9 mouse cellular contexts compared by ENCODE assay signal in the genomic region with DNA sequence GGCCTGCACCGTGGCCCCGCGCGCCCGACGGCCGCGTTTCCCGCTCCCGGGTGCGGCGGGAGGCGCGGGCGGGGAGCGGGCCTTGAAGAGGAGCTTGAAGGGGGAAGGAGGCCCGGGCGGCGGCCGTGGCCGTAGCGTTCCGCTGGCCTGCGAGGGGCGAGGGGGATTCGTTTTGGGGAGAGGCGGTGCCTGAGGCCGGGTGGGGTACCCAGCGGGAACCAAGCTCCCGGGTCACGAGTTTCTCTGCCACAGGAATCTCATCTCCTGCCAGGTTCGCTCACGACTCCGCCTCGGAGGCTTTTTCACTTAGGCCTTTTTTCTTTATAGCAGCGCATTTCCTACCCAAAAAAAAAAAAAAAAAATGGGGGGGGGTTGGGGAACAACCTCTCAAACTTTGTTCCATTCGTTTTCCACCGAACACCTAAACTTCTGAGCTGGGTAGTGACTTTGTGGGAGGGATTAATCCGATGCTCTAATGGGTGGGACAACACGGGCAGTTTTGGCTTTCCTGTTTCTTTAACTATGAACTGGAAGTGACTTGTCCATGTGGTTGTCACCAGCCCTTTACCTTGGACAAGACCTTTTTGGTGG. TPM values are rescaled to one million over a fixed set of nuclear protein-coding genes. Genes with fewer than 3 reads are reported as not detected.
A peak's percentile ranks its signal among the peaks of the same experiment; 100 is the strongest.
DNase-seq lines count a peak whose midpoint lies in the region; ATAC-seq and TF ChIP-seq lines count a peak whose summit lies in the region.
"Had no signal": no experiment of that assay in that cellular context is flagged by ENCODE, and none has a peak within 500 bp of the region (broad histone marks: within the 10 kb centered on the region; RNA-seq: fewer than 3 reads in every experiment).

No protein-coding gene starts in this region.

- H3K27me3 ChIP-seq in cerebellum, adult 2 months (ENCODE audit: control insufficient read depth, insufficient read depth, low read length), result no peaks in the 10 kb centered on the region
- no peaks in the 10 kb centered on the region for H3K27me3 ChIP-seq in forebrain, postnatal 0 days (ENCODE audit: insufficient read depth, low read length)
- H3K27me3 ChIP-seq in hindbrain, embryonic 13.5 days, result no peaks in the 10 kb centered on the region
- no peaks in the 10 kb centered on the region for H3K27me3 ChIP-seq in midbrain, embryonic 11.5 days (ENCODE audit: control insufficient read depth, insufficient read depth, low read length)

- intact Hi-C loops in left cerebral cortex, postnatal 25 days (cut with DNase I), result loop anchor here (5.0 kb wide), 1 partner anchor 170 kb away; a partner anchor contains a TSS

- peak overlapping the region; percentile 60 for H3K4me2 ChIP-seq in forebrain, postnatal 0 days (ENCODE audit: low read depth)
- H3K4me2 ChIP-seq in hindbrain, embryonic 13.5 days, result peak overlapping the region; percentile 73
- H3K4me2 ChIP-seq in midbrain, embryonic 11.5 days, result peak overlapping the region; percentile 62

- DNase-seq in NIH3T3 (ENCODE audit: low read depth), result peak; percentile 71
- peak; percentile 58 to 64 for DNase-seq in cerebellum, adult 2 months
- DNase-seq in forebrain, postnatal 0 days, result peak; percentile 53
- DNase-seq in left cerebral cortex, postnatal 25 days (ENCODE audit: low spot score in 2 of 2), result peak; percentile 24 to 31
- peak; percentile 92 for DNase-seq in midbrain, embryonic 11.5 days (ENCODE audit: low spot score, missing footprints)
- peak; percentile 57 to 66 for DNase-seq in spleen, postnatal 10 days (ENCODE audit: low spot score in 2 of 2)

- no peak for TF ChIP-seq POLR2A in cerebellum, adult 2 months (IDR thresholded peaks at IDR 0.05; ENCODE audit: borderline replicate concordance, insufficient read depth, low read length)

- no peak for ATAC-seq in forebrain, postnatal 0 days
- ATAC-seq in hindbrain, embryonic 13.5 days (ENCODE audit: low FRiP score), result no peak
- ATAC-seq in midbrain, embryonic 11.5 days (ENCODE audit: low FRiP score), result peak; percentile 1; the same call in 1 of the 2 replicates
- ATAC-seq in inflammation-experienced regulatory T-cells, adult 6 months, result no peak

- peak overlapping the region; percentile 88 for H3K9ac ChIP-seq in forebrain, postnatal 0 days
- H3K9ac ChIP-seq in hindbrain, embryonic 13.5 days, result peak overlapping the region; percentile 98
- peak overlapping the region; percentile 98 for H3K9ac ChIP-seq in midbrain, embryonic 11.5 days (ENCODE audit: low read length)

- H3K4me3 ChIP-seq in cerebellum, adult 2 months (replicated peaks; ENCODE audit: insufficient read depth, low read depth, low read length), result peak overlapping the region; percentile 59
- peak overlapping the region; percentile 91 for H3K4me3 ChIP-seq in forebrain, postnatal 0 days (ENCODE audit: low read depth, low read length)
- peak overlapping the region; percentile 99 for H3K4me3 ChIP-seq in hindbrain, embryonic 13.5 days
- H3K4me3 ChIP-seq in midbrain, embryonic 11.5 days (ENCODE audit: low read depth, low read length), result peak overlapping the region; percentile 99

- peaks cover 15% of the 10 kb centered on the region for H3K36me3 ChIP-seq in forebrain, postnatal 0 days (ENCODE audit: insufficient read depth)
- H3K36me3 ChIP-seq in hindbrain, embryonic 13.5 days, result peaks cover 13% of the 10 kb centered on the region
- peaks cover 12% of the 10 kb centered on the region for H3K36me3 ChIP-seq in midbrain, embryonic 11.5 days (ENCODE audit: control insufficient read depth, insufficient read depth, low read length)

- peaks cover 5% of the 10 kb centered on the region; the same call in 1 of the 2 replicates for H3K4me1 ChIP-seq in cerebellum, adult 2 months (ENCODE audit: control insufficient read depth, insufficient read depth, low read length)
- H3K4me1 ChIP-seq in forebrain, postnatal 0 days (ENCODE audit: insufficient read depth), result 0 out of 2 replicates have a peak, but pooled peaks cover 6% of the 10 kb centered on the region
- H3K4me1 ChIP-seq in hindbrain, embryonic 13.5 days (replicated peaks), result peaks cover 27% of the 10 kb centered on the region
- H3K4me1 ChIP-seq in midbrain, embryonic 11.5 days (ENCODE audit: control insufficient read depth, insufficient read depth, low read length), result peaks cover 11% of the 10 kb centered on the region

- no peaks in the 10 kb centered on the region for H3K9me3 ChIP-seq in forebrain, postnatal 0 days (ENCODE audit: low read length)
- no peaks in the 10 kb centered on the region for H3K9me3 ChIP-seq in hindbrain, embryonic 13.5 days
- H3K9me3 ChIP-seq in midbrain, embryonic 11.5 days (ENCODE audit: control insufficient read depth, low read length), result no peaks in the 10 kb centered on the region

- TF ChIP-seq CTCF in cerebellum, adult 2 months (IDR thresholded peaks at IDR 0.05; ENCODE audit: borderline replicate concordance, insufficient read depth, low read depth, low read length), result no peak
- no peak for TF ChIP-seq CTCF in forebrain, postnatal 0 days (IDR thresholded peaks at IDR 0.05; ENCODE audit: low read depth)

- H3K27ac ChIP-seq in cerebellum, adult 2 months (ENCODE audit: insufficient read depth, low read length), result peak overlapping the region; percentile 62
- peak overlapping the region; percentile 97 for H3K27ac ChIP-seq in forebrain, postnatal 0 days (ENCODE audit: low read depth, low read length)
- H3K27ac ChIP-seq in hindbrain, embryonic 13.5 days, result peak overlapping the region; percentile 98
- peak overlapping the region; percentile 96 for H3K27ac ChIP-seq in midbrain, embryonic 11.5 days (ENCODE audit: low read depth, low read length)

- WGBS in cerebellum, adult 2 months, result 1% methylated on average over 39 of the region's 40 CpGs
- 6% methylated on average over 38 of the region's 40 CpGs for WGBS in forebrain, postnatal 0 days
- under 1% methylated on average over 34 of the region's 40 CpGs for WGBS in hindbrain, embryonic 13.5 days
- under 1% methylated on average over 34 of the region's 40 CpGs for WGBS in midbrain, embryonic 11.5 days

RNA-seq across cellular contexts. Expression of a gene that starts 1.7 kb away (rescaled TPM):
- polyA plus RNA-seq in cerebellum, adult 2 months (2012; rRNA removed), result 21.5 and 23.6 TPM in 2 replicates
- total RNA-seq in forebrain, postnatal 0 days (2014; rRNA removed), result 42.9 and 52.0 TPM in 2 replicates
- polyA plus RNA-seq in forebrain, postnatal 0 days (2015; fragmentation: Nextera tagmentation; extraction: Ambion mirVana), result 1.7 and 3.0 TPM in 2 replicates
- 4.2 and 4.6 TPM in 2 replicates for polyA plus RNA-seq in hindbrain, embryonic 13.5 days (2015; fragmentation: Nextera tagmentation; extraction: Ambion mirVana)
- 10 to 100 TPM; 71.6 to 72.4 TPM for total RNA-seq in left cerebral cortex, postnatal 25 days (2021)
- 4.8 TPM in 2 replicates for polyA plus RNA-seq in midbrain, embryonic 11.5 days (2014; fragmentation: Nextera tagmentation; extraction: Ambion mirVana)
- polyA plus RNA-seq in inflammation-experienced regulatory T-cells, adult 6 months (2017; shearing (Covaris generic)), result 10 to 100 TPM; 15.6 to 23.4 (median 16.5) TPM

RNA-seq across cellular contexts. Expression of a gene that starts 37.4 kb away (rescaled TPM):
- not detected in 2 replicates for polyA plus RNA-seq in cerebellum, adult 2 months (2012; rRNA removed)
- 0.23 and 0.95 TPM in 2 replicates for total RNA-seq in forebrain, postnatal 0 days (2014; rRNA removed)
- 0.41 and 0.88 TPM in 2 replicates for polyA plus RNA-seq in forebrain, postnatal 0 days (2015; fragmentation: Nextera tagmentation; extraction: Ambion mirVana)
- 1.2 and 1.6 TPM in 2 replicates for polyA plus RNA-seq in hindbrain, embryonic 13.5 days (2015; fragmentation: Nextera tagmentation; extraction: Ambion mirVana)
- not detected for total RNA-seq in left cerebral cortex, postnatal 25 days (2021)
- 2.3 and 2.7 TPM in 2 replicates for polyA plus RNA-seq in midbrain, embryonic 11.5 days (2014; fragmentation: Nextera tagmentation; extraction: Ambion mirVana)
- under 1 TPM in 2 of 3 experiments, not detected in 1; 0.38 to 0.40 TPM for polyA plus RNA-seq in inflammation-experienced regulatory T-cells, adult 6 months (2017; shearing (Covaris generic))
- total RNA-seq: left cerebral cortex, postnatal 10 days had no signal

Comparison
In these comparisons a context has a peak if more than half of its experiments do, and no peak if none do; other contexts are left out.
1. DNase-seq: peak in every context shown above with its lines; median percentile 92 in midbrain, embryonic 11.5 days; 71 in NIH3T3; 62 in spleen, postnatal 10 days; 61 in cerebellum, adult 2 months; 53 in forebrain, postnatal 0 days; 28 in left cerebral cortex, postnatal 25 days.